Mouse (Mus musculus) thymus, adult 2 months (tissue): Measurements from ENCODE around the gene Serbp1. TPM values are rescaled to one million over a fixed set of nuclear protein-coding genes. Genes with fewer than 3 reads are reported as not detected.
"Not testable (repeated sequence)": the region's sequence is repeated elsewhere in the genome, so short reads cannot be mapped to it uniquely, and the experiment has no call there.

Experiments
- DNase-seq: peaks from one replicate; pipeline ENCODE4 v3.0.0; 2021
- H3K27ac ChIP-seq: fragments of 200-500 bp; 2 replicates; pipeline ENCODE4 v1.5.1; 2012; ENCODE audit warnings: low read length, control low read depth; ENCODE audit not compliant: control insufficient read depth, insufficient read depth
- H3K27me3 ChIP-seq: fragments of 200-500 bp; 2 replicates; pipeline ENCODE4 v1.6.1; 2012; ENCODE audit warnings: mild to moderate bottlenecking, low read length, moderate library complexity, mixed read lengths; ENCODE audit not compliant: control insufficient read depth, insufficient read depth
- H3K36me3 ChIP-seq: fragments of 200-500 bp; 2 replicates; pipeline ENCODE4 v1.6.1; 2012; ENCODE audit warnings: mild to moderate bottlenecking, low read length, moderate library complexity; ENCODE audit not compliant: control insufficient read depth, insufficient read depth
- H3K4me1 ChIP-seq: fragments of 200-500 bp; replicated peaks from 2 replicates; pipeline ENCODE4 v1.6.1; 2012; ENCODE audit warnings: low read length; ENCODE audit not compliant: control insufficient read depth, insufficient read depth
- H3K4me3 ChIP-seq: fragments of 200-500 bp; 2 replicates; pipeline ENCODE4 v1.5.1; 2012; ENCODE audit warnings: mild to moderate bottlenecking, low read length, control low read depth, moderate library complexity; ENCODE audit not compliant: control insufficient read depth, insufficient read depth
- CTCF ChIP-seq: fragments of 200-500 bp; IDR thresholded peaks from 2 replicates; pipeline ENCODE4 v1.5.1; 2012; ENCODE audit warnings: mild to moderate bottlenecking, control low read depth, low read length, moderate library complexity, borderline replicate concordance; ENCODE audit not compliant: control insufficient read depth, poor library complexity, insufficient read depth; ENCODE audit errors: extremely low read depth
- POLR2A ChIP-seq: fragments of 200-500 bp; IDR thresholded peaks from 2 replicates; pipeline ENCODE4 v1.6.1; 2012; ENCODE audit warnings: mild to moderate bottlenecking, low read length, control low read depth, moderate library complexity; ENCODE audit not compliant: control insufficient read depth, poor library complexity, insufficient read depth; ENCODE audit errors: extremely low read depth
- WGBS: fragments of 180-500 bp; shearing (Covaris S2); methylation state at CpG from one replicate; pipeline ENCODE4 v1.1.7; 2018; 5-methylcytosine and 5-hydroxymethylcytosine counted together
- polyA plus RNA-seq: library from polyadenylated mRNA; depleted of rRNA; stranded (reverse); fragments of >200 nt; gene quantifications from 2 replicates; pipeline ENCODE4 v1.2.3, GENCODE M21; 2012

The Serbp1 gene
- polyA plus RNA-seq, 1 experiment = 95.1 TPM

- DNase-seq = no peak
- Histone ChIP-seq H3K4me3 (no peak overlapping the region), H3K27me3 (no peaks in the 10 kb centered on the region), H3K27ac (no peak overlapping the region), H3K4me1 (no peaks in the 10 kb centered on the region), H3K36me3 (no peaks in the 10 kb centered on the region)
- TF ChIP-seq POLR2A (no peak), CTCF (no peak)
These were observed 19.4 kb upstream of the Serbp1 start for GRCm38 (mm10) chr6:67218566-67218965.

GRCm38 (mm10) chr6:67219931-67220330, 18.0 kb upstream of the Serbp1 start:
- H3K4me1 ChIP-seq, H3K36me3 ChIP-seq, H3K4me3 ChIP-seq, H3K27me3 ChIP-seq, H3K27ac ChIP-seq, DNase-seq: not testable (repeated sequence)
- 96% methylated on average over 14 of the region's 14 CpGs for WGBS

GRCm38 (mm10) chr6:67220731-67221130, 17.2 kb upstream of the Serbp1 start:
- H3K4me1 ChIP-seq = no peaks in the 10 kb centered on the region
- H3K27me3 ChIP-seq = no peaks in the 10 kb centered on the region
- DNase-seq = no peak
- H3K36me3 ChIP-seq = no peaks in the 10 kb centered on the region
- no peak for TF ChIP-seq CTCF
- no peak for TF ChIP-seq POLR2A
- no peak overlapping the region for H3K4me3 ChIP-seq
- H3K27ac ChIP-seq = no peak overlapping the region

- Histone ChIP-seq H3K27ac (no peak overlapping the region), H3K4me1 (peaks cover 5% of the 10 kb centered on the region; the same call in 1 of the 2 replicates), H3K36me3 (no peaks in the 10 kb centered on the region), H3K27me3 (no peaks in the 10 kb centered on the region), H3K4me3 (no peak overlapping the region)
- 97% methylated on average over 1 of the region's 1 CpGs for WGBS
- no peak for DNase-seq
- TF ChIP-seq CTCF = no peak
- no peak for TF ChIP-seq POLR2A
These were observed 14.9 kb upstream of the Serbp1 start for GRCm38 (mm10) chr6:67223082-67223481.

- Histone ChIP-seq H3K36me3 (no peaks in the 10 kb centered on the region), H3K4me1 (peaks cover 5% of the 10 kb centered on the region; the same call in 1 of the 2 replicates), H3K4me3 (no peak overlapping the region), H3K27ac (no peak overlapping the region), H3K27me3 (no peaks in the 10 kb centered on the region)
- TF ChIP-seq CTCF = no peak
- no peak for DNase-seq
- 98% methylated on average over 1 of the region's 1 CpGs for WGBS
These were observed 14.5 kb upstream of the Serbp1 start for GRCm38 (mm10) chr6:67223499-67223898.

GRCm38 (mm10) chr6:67226286-67226685, 11.7 kb upstream of the Serbp1 start:
- 84% methylated on average over 4 of the region's 4 CpGs for WGBS
- DNase-seq = no peak
- TF ChIP-seq POLR2A = no peak
- no peak for TF ChIP-seq CTCF
- H3K27ac ChIP-seq = no peak overlapping the region
- H3K4me1 ChIP-seq = peaks cover 5% of the 10 kb centered on the region; the same call in 1 of the 2 replicates
- no peaks in the 10 kb centered on the region for H3K36me3 ChIP-seq
- no peak overlapping the region for H3K4me3 ChIP-seq
- H3K27me3 ChIP-seq = no peaks in the 10 kb centered on the region; the same call in 1 of the 2 replicates

- 50% methylated on average over 18 of the region's 18 CpGs for WGBS
- DNase-seq = no peak
- Histone ChIP-seq H3K4me1 (peaks cover 5% of the 10 kb centered on the region; the same call in 1 of the 2 replicates), H3K36me3 (no peaks in the 10 kb centered on the region), H3K27ac (no peak overlapping the region), H3K4me3 (no peak overlapping the region), H3K27me3 (no peaks in the 10 kb centered on the region; the same call in 1 of the 2 replicates)
- no peak for TF ChIP-seq POLR2A
- TF ChIP-seq CTCF = no peak
These were observed 9.4 kb upstream of the Serbp1 start for GRCm38 (mm10) chr6:67228459-67229107.
